Mouse (Mus musculus) gastrocnemius, postnatal 4 days (tissue): ENCODE measurements around the gene Srrt. TPM values are rescaled to one million over a fixed set of nuclear protein-coding genes. Genes with fewer than 3 reads are reported as not detected.

Experiments
- DNase-seq, 2 experiments: peaks; one replicate each; pipeline ENCODE4 v3.0.0; 2021 to 2022; ENCODE audit warnings: low spot score in 2 of 2, mixed read lengths in 2 of 2
- microRNA-seq: library from miRNA; unstranded; fragments of <30 nt; microRNA quantifications from one replicate; pipeline ENCODE4 v1.2.0, GENCODE M21; 2021
- total RNA-seq, 2 experiments: library from RNA; stranded (reverse); gene quantifications; 2 replicates each; pipeline ENCODE4 v1.2.3; 2021

Srrt gene
- total RNA-seq, 2 experiments from 2014 or later, result 113 to 138 TPM

- DNase-seq, result no peak
Observed at GRCm38 (mm10) chr5:137277360-137278342, 29.8 kb downstream of the Srrt start.

GRCm38 (mm10) chr5:137268131-137268910 is 39.2 kb downstream of the Srrt start:
- no peak for DNase-seq

GRCm38 (mm10) chr5:137264787-137265186 is 42.7 kb downstream of the Srrt start:
- no peak for DNase-seq

DNA sequence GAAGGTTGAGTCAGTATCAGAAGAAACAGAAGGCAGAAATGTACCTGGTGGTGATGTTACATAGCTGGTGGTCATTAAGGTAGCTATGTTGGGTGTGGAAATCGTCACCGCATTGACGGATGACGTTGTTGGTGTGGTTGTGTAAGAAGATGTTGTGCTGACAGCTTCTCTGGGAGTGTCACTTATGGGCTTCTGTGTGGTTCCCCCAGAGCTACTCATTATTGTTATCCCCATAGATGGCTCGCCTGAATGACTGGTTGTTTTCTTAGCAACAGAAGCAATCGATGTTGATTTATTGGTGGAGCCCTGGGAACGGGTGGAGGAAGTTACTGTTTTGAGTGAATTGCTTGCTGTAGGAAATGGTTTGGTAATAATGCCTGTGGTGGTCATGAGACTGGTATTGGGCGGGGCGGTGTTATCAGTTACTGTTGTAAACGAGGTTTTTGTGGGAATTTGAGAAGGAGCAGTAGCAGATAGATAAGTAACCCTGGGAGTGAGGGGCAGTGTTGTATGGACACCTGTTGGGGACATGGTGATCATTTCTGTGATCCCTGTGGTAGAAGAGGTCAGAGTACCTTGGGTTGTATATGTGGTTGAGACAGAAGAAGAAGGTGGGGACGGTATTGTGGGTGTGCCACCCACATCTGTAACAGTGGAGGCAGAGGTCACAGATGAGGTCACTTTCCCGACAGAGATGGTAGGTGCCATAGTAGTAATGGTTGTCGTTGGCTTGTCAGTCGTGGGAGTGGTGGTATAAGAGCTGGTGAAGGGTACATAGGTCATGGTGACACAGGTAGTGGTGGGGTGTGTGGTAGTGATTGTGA is 43.4 kb downstream of the Srrt start:
- DNase-seq, result no peak

Small RNA genes lying within 50 kb of the gene (microRNA-seq; reads per million reads assigned to microRNA genes)
- gene Mir7036 (0.85 reads per million), gene Mir8116 (0.63 reads per million)

Other genes starting within 250 kb of the Srrt start
- gene Serpine1, start 235.4 kb downstream of the Srrt start, total RNA-seq, result 1 to 10 TPM; 3.6 to 4.9 TPM
- gene Trim56, start 191.5 kb downstream of the Srrt start, total RNA-seq, result 10 to 100 TPM; 13.6 to 13.8 TPM
- not detected for gene Muc3, start 158.4 kb downstream of the Srrt start, total RNA-seq
- gene Muc3a, start 95.3 kb downstream of the Srrt start, total RNA-seq, result under 1 TPM; 0.88 to 0.98 TPM
- 10 to 100 TPM; 68.5 to 78.9 TPM for gene Ache, start 20.2 kb downstream of the Srrt start, total RNA-seq
- gene Ufsp1, start 13.0 kb downstream of the Srrt start, total RNA-seq, result 10 to 100 TPM; 47.7 to 51.2 TPM
- 10 to 100 TPM; 31.2 to 31.9 TPM for gene Trip6, start 6.7 kb upstream of the Srrt start, total RNA-seq
- gene Slc12a9, start 25.9 kb upstream of the Srrt start, total RNA-seq, result 10 to 100 TPM in 1 of 2 experiments, 1 to 10 TPM in 1; 8.2 to 10.3 TPM
- 10 to 100 TPM; 56.9 to 57.6 TPM for gene Ephb4, start 42.4 kb upstream of the Srrt start, total RNA-seq
- under 1 TPM; 0.18 to 0.56 TPM for gene Zan, start 169.4 kb upstream of the Srrt start, total RNA-seq
- 10 to 100 TPM; 19.8 to 22.6 TPM for gene Pop7, start 194.8 kb upstream of the Srrt start, total RNA-seq
- 10 to 100 TPM; 27.5 to 30.7 TPM for gene Gigyf1, start 210.9 kb upstream of the Srrt start, total RNA-seq
- gene Epo, start 225.6 kb upstream of the Srrt start, total RNA-seq, result not detected
- gene Gnb2, start 225.8 kb upstream of the Srrt start, total RNA-seq, result 100 to 1,000 TPM; 483 to 529 TPM
- not detected for gene Actl6b, start 245.8 kb upstream of the Srrt start, total RNA-seq